In genomic region chr1:71307362-71307761, GRCm38 (mm10) we compare ENCODE assay signal across 25 mouse cellular contexts.
A peak's percentile ranks its signal among the peaks of the same experiment; 100 is the strongest.
DNase-seq lines count a peak whose midpoint lies in the region; ATAC-seq lines count a peak whose summit lies in the region.
"Had no signal": no experiment of that assay in that cellular context is flagged by ENCODE, and none has a peak within 500 bp of the region (broad histone marks: within the 10 kb centered on the region; RNA-seq: fewer than 3 reads in every experiment).

No protein-coding gene starts in this region.

- no peak overlapping the region for H3K4me3 ChIP-seq in embryonic facial prominence, embryonic 11.5 days (ENCODE audit: low read depth, low read length)
- H3K4me3 ChIP-seq in embryonic facial prominence, embryonic 10.5 days, result no peak overlapping the region
- no peak overlapping the region for H3K4me3 ChIP-seq in midbrain, embryonic 14.5 days (replicated peaks; ENCODE audit: low read depth, low read length)
- H3K4me3 ChIP-seq in midbrain, embryonic 16.5 days (ENCODE audit: low read depth, low read length), result no peak overlapping the region
- no peak overlapping the region for H3K4me3 ChIP-seq in heart, embryonic 14.5 days (ENCODE audit: control insufficient read depth in 1 of 2, insufficient read depth in 1 of 2, low read depth in 1 of 2, low read length in 2 of 2)
- H3K4me3 ChIP-seq: embryonic facial prominence, embryonic 13.5 days; limb, embryonic 12.5 days; liver, embryonic 15.5 days; neural tube, embryonic 13.5 days had no signal

- no peaks in the 10 kb centered on the region for H3K27me3 ChIP-seq in embryonic facial prominence, embryonic 11.5 days (ENCODE audit: control insufficient read depth, insufficient read depth, low read length)
- H3K27me3 ChIP-seq in embryonic facial prominence, embryonic 10.5 days (replicated peaks; ENCODE audit: low read depth, poor library complexity, severe bottlenecking), result no peaks in the 10 kb centered on the region
- no peaks in the 10 kb centered on the region for H3K27me3 ChIP-seq in midbrain, embryonic 14.5 days (ENCODE audit: control insufficient read depth, insufficient read depth, low read length)
- H3K27me3 ChIP-seq in midbrain, embryonic 16.5 days (ENCODE audit: control insufficient read depth, insufficient read depth, low read depth, low read length), result no peaks in the 10 kb centered on the region
- H3K27me3 ChIP-seq in heart, embryonic 14.5 days (ENCODE audit: control insufficient read depth, insufficient read depth, low read length), result no peaks in the 10 kb centered on the region
- H3K27me3 ChIP-seq: embryonic facial prominence, embryonic 13.5 days; limb, embryonic 12.5 days; liver, embryonic 15.5 days; neural tube, embryonic 13.5 days had no signal

- no peak overlapping the region for H3K4me2 ChIP-seq in embryonic facial prominence, embryonic 11.5 days (ENCODE audit: low read depth, low read length)
- H3K4me2 ChIP-seq in midbrain, embryonic 14.5 days (ENCODE audit: low read length), result no peak overlapping the region
- H3K4me2 ChIP-seq in midbrain, embryonic 16.5 days (ENCODE audit: low read length), result no peak overlapping the region
- no peak overlapping the region for H3K4me2 ChIP-seq in heart, embryonic 14.5 days (ENCODE audit: low read length)
- H3K4me2 ChIP-seq: embryonic facial prominence, embryonic 13.5 days; limb, embryonic 12.5 days; liver, embryonic 15.5 days; midbrain, embryonic 11.5 days; neural tube, embryonic 13.5 days had no signal

- DNase-seq in embryonic facial prominence, embryonic 11.5 days (ENCODE audit: low spot score), result peak; percentile 58
- DNase-seq in embryonic facial prominence, embryonic 10.5 days (ENCODE audit: low spot score), result no peak
- peak; percentile 15 for DNase-seq in midbrain, embryonic 14.5 days
- DNase-seq in heart, postnatal 4 days, result peak; percentile 19
- DNase-seq in right cerebral cortex, postnatal 10 days (ENCODE audit: low spot score in 2 of 2), result no peak
- DNase-seq in frontal cortex, postnatal 14 days (ENCODE audit: low spot score in 2 of 2), result no peak
- DNase-seq: adrenal gland, postnatal 14 days; cerebellum, adult 11-12 months; cerebellum, adult 9-11 months; gastrocnemius, postnatal 10 days; kidney, adult 18-20 months; layer of hippocampus, postnatal 36 days; lung, postnatal 36 days; thymus, adult 2 months; thymus, postnatal 4 days had no signal

- no peaks in the 10 kb centered on the region for H3K36me3 ChIP-seq in embryonic facial prominence, embryonic 11.5 days (replicated peaks; ENCODE audit: control insufficient read depth, insufficient read depth, low read depth, low read length)
- H3K36me3 ChIP-seq in embryonic facial prominence, embryonic 10.5 days (replicated peaks), result no peaks in the 10 kb centered on the region
- no peaks in the 10 kb centered on the region for H3K36me3 ChIP-seq in midbrain, embryonic 14.5 days (ENCODE audit: control insufficient read depth, insufficient read depth, low read length)
- H3K36me3 ChIP-seq in midbrain, embryonic 16.5 days (ENCODE audit: control insufficient read depth, insufficient read depth, low read length), result no peaks in the 10 kb centered on the region
- H3K36me3 ChIP-seq in heart, embryonic 14.5 days (ENCODE audit: control insufficient read depth, insufficient read depth, low read length), result no peaks in the 10 kb centered on the region
- H3K36me3 ChIP-seq: embryonic facial prominence, embryonic 13.5 days; limb, embryonic 12.5 days; liver, embryonic 15.5 days; neural tube, embryonic 13.5 days had no signal

- H3K9ac ChIP-seq in embryonic facial prominence, embryonic 11.5 days (replicated peaks; ENCODE audit: low read length), result no peak overlapping the region
- no peak overlapping the region for H3K9ac ChIP-seq in midbrain, embryonic 14.5 days (replicated peaks; ENCODE audit: low read length)
- no peak overlapping the region for H3K9ac ChIP-seq in midbrain, embryonic 16.5 days (ENCODE audit: low read depth, low read length)
- no peak overlapping the region for H3K9ac ChIP-seq in heart, embryonic 14.5 days (ENCODE audit: low read length)
- H3K9ac ChIP-seq: embryonic facial prominence, embryonic 13.5 days; limb, embryonic 12.5 days; liver, embryonic 15.5 days; neural tube, embryonic 13.5 days had no signal

- no peak for ATAC-seq in embryonic facial prominence, embryonic 11.5 days (replicated peaks; ENCODE audit: insufficient number of reproducible peaks, low FRiP score, low TSS enrichment, low read depth)
- no peak for ATAC-seq in midbrain, embryonic 14.5 days (ENCODE audit: low FRiP score, low TSS enrichment)
- ATAC-seq in midbrain, embryonic 16.5 days, result no peak
- ATAC-seq in heart, embryonic 14.5 days (ENCODE audit: insufficient number of reproducible peaks, insufficient read depth, low FRiP score, low read depth), result peak; percentile 54; the same call in 1 of the 2 replicates
- ATAC-seq: forebrain, embryonic 16.5 days; hindbrain, embryonic 16.5 days had no signal

- H3K4me1 ChIP-seq in embryonic facial prominence, embryonic 11.5 days (ENCODE audit: control insufficient read depth, insufficient read depth, low read length), result no peaks in the 10 kb centered on the region
- peaks cover 25% of the 10 kb centered on the region for H3K4me1 ChIP-seq in embryonic facial prominence, embryonic 10.5 days
- H3K4me1 ChIP-seq in midbrain, embryonic 14.5 days (ENCODE audit: control insufficient read depth, insufficient read depth, low read length), result peaks cover 6% of the 10 kb centered on the region
- peaks cover 8% of the 10 kb centered on the region; the same call in 1 of the 2 replicates for H3K4me1 ChIP-seq in midbrain, embryonic 16.5 days (ENCODE audit: control insufficient read depth, insufficient read depth, low read length)
- peaks cover 2 to 15% of the 10 kb centered on the region in 2 experiments for H3K4me1 ChIP-seq in heart, embryonic 14.5 days (ENCODE audit: control insufficient read depth in 2 of 2, insufficient read depth in 2 of 2, low read length in 2 of 2)
- H3K4me1 ChIP-seq: liver, embryonic 15.5 days had no signal

- no peaks in the 10 kb centered on the region for H3K9me3 ChIP-seq in embryonic facial prominence, embryonic 11.5 days (replicated peaks; ENCODE audit: control insufficient read depth, low read length)
- H3K9me3 ChIP-seq in embryonic facial prominence, embryonic 10.5 days, result no peaks in the 10 kb centered on the region
- H3K9me3 ChIP-seq in midbrain, embryonic 14.5 days (ENCODE audit: control insufficient read depth, low read length), result no peaks in the 10 kb centered on the region
- no peaks in the 10 kb centered on the region for H3K9me3 ChIP-seq in midbrain, embryonic 16.5 days (replicated peaks; ENCODE audit: control insufficient read depth, low read length, poor library complexity, severe bottlenecking)
- H3K9me3 ChIP-seq in heart, embryonic 14.5 days (ENCODE audit: control insufficient read depth, low read length), result no peaks in the 10 kb centered on the region
- H3K9me3 ChIP-seq: embryonic facial prominence, embryonic 13.5 days; limb, embryonic 12.5 days; liver, embryonic 15.5 days; neural tube, embryonic 13.5 days had no signal

- 30% methylated on average over 2 of the region's 2 CpGs for WGBS in embryonic facial prominence, embryonic 11.5 days
- WGBS in embryonic facial prominence, embryonic 10.5 days, result 52% methylated on average over 2 of the region's 2 CpGs
- 58% methylated on average over 2 of the region's 2 CpGs for WGBS in midbrain, embryonic 14.5 days
- 61% methylated on average over 2 of the region's 2 CpGs for WGBS in midbrain, embryonic 16.5 days
- 33% methylated on average over 2 of the region's 2 CpGs for WGBS in heart, embryonic 14.5 days

- no peak overlapping the region for H3K27ac ChIP-seq in embryonic facial prominence, embryonic 11.5 days (replicated peaks; ENCODE audit: low read depth, low read length)
- no peak overlapping the region for H3K27ac ChIP-seq in embryonic facial prominence, embryonic 10.5 days (replicated peaks)
- no peak overlapping the region for H3K27ac ChIP-seq in midbrain, embryonic 14.5 days (replicated peaks; ENCODE audit: low read depth, low read length)
- no peak overlapping the region for H3K27ac ChIP-seq in midbrain, embryonic 16.5 days (ENCODE audit: low read length)
- peak overlapping the region in 1 of 2 experiments; percentile 58 for H3K27ac ChIP-seq in heart, embryonic 14.5 days (replicated peaks in 1 of 2; ENCODE audit: control insufficient read depth in 1 of 2, insufficient read depth in 1 of 2, low read depth in 2 of 2, low read length in 2 of 2)
- H3K27ac ChIP-seq: embryonic facial prominence, embryonic 13.5 days; kidney, postnatal 0 days; limb, embryonic 12.5 days; liver, embryonic 15.5 days; neural tube, embryonic 13.5 days had no signal

Comparison
In these comparisons a context has a peak if more than half of its experiments do, and no peak if none do; other contexts are left out.
1. DNase-seq: peak in embryonic facial prominence, embryonic 11.5 days (single experiment), midbrain, embryonic 14.5 days (single experiment) and heart, postnatal 4 days (single experiment); none in embryonic facial prominence, embryonic 10.5 days (single experiment), right cerebral cortex, postnatal 10 days (0 of 2) and frontal cortex, postnatal 14 days (0 of 2).